Mouse (Mus musculus): ENCODE measurements at regions not wholly inside any gene's neighbourhood (a gene's known extent, or its start where the extent isn't known, plus 50 kb on each side); places are given as distances from the start of the nearest gene placed in this dataset.
A peak's percentile ranks its signal among the peaks of the same experiment; 100 is the strongest.
"Not testable (repeated sequence)": the region's sequence is repeated elsewhere in the genome, so short reads cannot be mapped to it uniquely, and the experiment has no call there.

DNA sequence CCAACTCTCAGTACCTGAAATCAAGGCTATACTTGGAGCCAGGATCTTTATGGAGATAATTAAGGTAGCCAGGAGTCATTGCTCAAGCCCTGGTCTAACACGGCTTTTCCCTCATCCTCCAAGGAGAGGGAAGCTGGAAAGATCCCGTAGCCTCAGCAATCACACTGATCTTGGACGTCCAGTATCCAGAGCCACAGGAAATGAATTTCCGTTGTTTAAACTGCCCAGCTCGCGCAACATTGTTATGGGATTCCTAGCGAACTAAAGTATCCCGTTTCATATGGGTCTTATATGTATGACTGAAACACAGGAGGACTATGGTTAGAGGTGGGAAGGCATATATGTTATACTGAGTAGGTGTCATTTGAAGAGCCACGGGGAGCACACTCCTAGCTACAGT lies 126.3 kb upstream of the Lnx1 start:
- no peak for DNase-seq (ENCODE audit: extremely low read depth, low read depth)

DNA sequence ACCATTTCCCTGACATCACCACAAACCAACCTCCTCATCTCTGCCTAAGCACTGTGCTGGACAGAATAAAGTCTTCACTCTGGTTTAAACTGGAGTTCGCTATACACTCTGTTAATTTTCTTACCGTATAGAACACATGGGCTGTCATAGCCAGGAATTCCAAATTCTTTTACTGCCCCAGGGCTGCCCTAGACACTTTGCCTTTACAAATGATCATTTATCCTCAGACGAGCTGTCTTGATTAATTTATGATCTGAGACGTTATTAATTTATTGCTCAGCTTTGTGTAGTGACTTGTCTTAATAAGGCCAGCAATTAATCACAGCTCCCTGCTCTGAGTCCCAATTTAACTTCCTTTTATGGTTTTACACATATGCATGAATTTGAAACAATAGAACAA lies 125.2 kb upstream of the Lnx1 start:
- DNase-seq (ENCODE audit: extremely low read depth, low read depth): no peak

DNA sequence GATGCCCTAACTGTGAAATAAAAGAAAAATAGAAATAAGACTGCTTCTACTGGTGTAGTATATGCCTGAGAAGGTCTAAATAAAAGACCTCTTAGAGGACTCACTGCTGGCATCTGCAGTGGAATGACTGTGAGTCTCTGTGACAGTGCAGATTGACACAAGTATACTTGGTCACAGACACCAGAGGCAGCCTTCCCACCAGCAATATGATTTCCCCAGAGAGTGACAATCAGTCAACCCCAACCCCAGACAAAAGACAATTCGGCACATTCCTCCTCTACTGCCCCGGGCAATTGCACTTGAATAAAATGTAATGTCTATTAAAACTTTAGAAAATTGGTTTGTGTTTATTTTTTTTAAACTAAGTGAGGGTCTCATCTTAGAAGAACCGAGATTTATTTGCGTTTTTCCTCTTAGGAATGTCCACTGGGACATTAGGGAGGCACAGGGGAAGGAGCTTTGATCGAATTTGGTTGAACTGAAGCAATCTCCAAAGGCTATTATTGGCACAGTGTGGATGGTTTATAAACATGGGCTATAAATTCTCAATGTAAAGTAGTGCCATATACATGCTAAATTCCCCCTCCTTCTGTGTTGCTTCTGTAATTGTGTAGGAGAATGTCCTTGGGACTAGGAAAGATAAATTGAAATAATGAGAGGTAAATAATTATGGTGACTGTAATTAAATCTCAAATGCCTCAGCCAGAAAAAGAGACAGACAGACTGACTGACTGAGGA lies 123.0 kb upstream of the Lnx1 start:
- DNase-seq (ENCODE audit: extremely low read depth, low read depth): no peak

GRCm38 (mm10) chr5:74823719-74824118 lies 121.0 kb upstream of the Lnx1 start:
- no peak for DNase-seq (ENCODE audit: extremely low read depth, low read depth)

DNA sequence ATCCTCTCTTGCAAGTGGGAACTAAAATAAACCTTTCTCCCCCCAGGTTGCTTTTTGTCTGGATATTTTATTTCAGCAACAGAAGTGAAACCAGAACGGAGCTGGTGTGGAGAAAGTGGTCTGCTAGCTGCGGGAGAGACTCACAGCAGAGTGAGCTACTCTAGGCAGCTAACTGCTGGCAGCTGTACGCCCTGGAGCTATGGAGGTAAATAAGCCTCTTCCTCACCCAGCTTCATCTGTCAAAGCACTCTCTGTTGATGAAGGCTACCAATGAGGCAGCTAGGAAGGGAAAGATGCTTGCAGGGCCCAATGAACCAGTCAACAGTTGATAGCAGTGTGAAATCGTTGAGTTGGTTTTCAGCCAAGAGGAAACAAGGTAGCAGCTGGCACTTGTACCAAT lies 119.3 kb upstream of the Lnx1 start:
- no peak for DNase-seq (ENCODE audit: extremely low read depth, low read depth)

DNA sequence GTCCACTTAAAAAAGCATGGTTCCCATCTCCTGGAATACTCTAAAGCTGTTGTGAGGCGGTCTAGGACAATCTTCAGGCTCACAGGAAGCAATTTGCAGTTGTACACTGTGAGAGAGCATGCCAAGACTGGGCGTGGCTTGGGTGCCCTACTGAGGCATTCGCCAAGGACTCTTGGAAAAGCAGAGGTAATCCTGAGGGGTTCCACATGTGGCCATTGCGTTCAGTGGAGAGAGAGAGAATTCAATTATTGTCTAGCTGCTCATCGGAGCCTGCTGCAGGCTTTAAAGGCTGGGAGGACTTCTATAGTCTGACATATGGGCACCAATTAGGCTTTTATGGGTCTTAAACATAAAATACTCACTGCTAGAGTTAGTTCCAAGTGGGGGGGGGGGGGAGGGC lies 113.8 kb upstream of the Lnx1 start:
- no peak for DNase-seq (ENCODE audit: extremely low read depth, low read depth)

DNA sequence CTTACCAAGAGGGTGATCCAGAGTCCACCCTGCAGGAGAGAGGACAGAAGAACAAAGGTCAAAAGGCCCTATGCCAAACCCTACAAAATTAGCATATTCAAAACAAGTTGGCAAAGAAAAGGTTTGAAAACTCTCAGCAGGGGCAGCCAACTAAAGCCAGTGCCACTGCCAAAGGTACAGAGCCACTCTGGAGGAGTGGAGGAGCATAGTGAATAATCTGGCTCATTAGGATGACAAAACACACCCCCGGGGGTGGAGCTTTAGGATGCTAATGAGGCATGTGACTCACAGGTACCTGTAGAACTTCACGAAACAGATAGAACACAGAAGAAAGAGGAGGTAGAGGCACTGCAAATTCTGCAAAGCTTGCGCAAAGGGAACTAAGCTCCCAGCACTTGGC lies 110.7 kb upstream of the Lnx1 start:
- DNase-seq (ENCODE audit: extremely low read depth, low read depth): no peak

- no peak for DNase-seq (ENCODE audit: extremely low read depth, low read depth)
These were observed 108.3 kb upstream of the Lnx1 start for GRCm38 (mm10) chr5:74811046-74811445.

DNA sequence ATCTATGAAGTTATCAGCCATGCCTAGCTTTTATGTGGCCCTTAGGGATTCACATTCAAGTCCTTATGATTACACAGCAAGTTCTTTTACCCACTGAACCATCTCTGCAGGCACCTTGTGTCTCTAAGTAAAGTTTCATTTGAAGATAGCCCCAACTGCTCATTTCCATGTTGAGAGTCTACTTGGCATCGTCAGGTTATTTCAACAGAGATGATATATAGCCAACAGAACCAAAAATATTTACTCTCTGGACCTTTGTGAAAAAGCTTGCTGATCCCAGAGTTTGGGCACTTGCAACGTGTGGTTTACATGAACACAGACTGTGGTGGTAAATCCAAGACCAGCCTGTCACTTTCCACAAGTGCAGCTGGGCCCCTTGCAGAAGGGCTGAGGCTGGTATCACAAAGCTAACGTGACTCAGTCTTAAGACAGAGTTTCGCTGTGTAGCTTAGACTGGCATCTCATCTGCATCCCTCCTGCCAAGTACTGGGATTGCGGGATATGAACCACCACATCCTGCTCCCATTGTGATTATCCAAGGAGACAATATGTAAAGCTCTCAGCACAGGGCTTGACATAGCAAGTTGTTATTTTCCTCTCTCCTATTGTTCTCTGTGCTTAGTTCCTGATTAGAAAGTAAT lies 105.0 kb upstream of the Lnx1 start:
- no peak for DNase-seq (ENCODE audit: extremely low read depth, low read depth)

DNA sequence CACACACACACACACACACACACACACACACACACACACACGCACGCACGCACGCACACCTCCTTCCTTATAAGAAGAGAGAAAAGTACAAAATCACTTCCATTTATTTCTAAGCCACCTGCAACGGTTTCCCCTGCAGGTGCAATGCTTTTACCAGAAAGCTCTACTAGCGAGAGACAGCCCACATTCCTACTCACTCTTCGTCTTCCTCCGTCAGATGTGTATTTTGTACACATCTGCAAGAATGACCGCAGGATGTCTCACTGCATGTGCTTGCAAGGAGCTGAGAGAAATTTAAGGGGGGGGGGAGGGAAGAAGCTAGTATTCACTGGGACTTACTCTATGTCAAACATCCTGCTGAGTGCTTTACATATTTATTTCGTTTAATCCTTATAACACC lies 99.2 kb upstream of the Lnx1 start:
- DNase-seq (ENCODE audit: extremely low read depth, low read depth): no peak

GRCm38 (mm10) chr5:74800351-74800750 lies 97.6 kb upstream of the Lnx1 start:
- no peak for DNase-seq (ENCODE audit: extremely low read depth, low read depth)

DNA sequence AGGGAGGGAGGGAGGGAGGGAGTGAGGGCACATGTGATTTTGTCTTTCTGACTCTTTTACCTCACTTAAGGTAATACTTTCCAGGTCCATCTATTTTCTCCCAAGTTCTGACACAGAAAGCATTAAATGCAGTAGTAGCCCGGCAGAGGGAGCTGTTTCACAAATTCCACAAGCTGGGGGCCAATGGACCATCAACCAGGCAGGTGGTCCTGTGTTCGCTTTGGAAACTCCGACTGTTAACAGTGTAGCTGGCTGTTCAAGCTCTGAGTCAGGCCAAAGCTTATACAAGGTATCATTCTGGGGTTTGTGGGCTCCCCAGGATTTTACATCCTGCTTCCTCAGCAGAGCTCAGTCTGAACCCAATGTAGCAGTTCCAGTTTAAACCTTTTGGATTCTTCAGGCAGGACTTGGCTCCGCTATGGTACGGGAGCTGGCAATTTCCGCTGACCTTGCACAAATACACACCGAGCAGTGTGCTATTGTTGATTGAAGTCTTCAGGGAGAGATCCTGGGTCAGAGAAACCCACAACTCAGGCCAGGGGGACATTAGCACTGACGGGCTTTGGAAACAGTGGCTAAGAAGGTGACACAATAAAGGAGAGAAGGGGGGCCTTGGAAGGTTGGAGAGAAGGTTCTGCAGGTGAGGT lies 93.8 kb upstream of the Lnx1 start:
- DNase-seq (ENCODE audit: extremely low read depth, low read depth): peak; percentile 5

- DNase-seq (ENCODE audit: extremely low read depth, low read depth): no peak
These were observed 92.0 kb upstream of the Lnx1 start for GRCm38 (mm10) chr5:74794726-74795125.

DNA sequence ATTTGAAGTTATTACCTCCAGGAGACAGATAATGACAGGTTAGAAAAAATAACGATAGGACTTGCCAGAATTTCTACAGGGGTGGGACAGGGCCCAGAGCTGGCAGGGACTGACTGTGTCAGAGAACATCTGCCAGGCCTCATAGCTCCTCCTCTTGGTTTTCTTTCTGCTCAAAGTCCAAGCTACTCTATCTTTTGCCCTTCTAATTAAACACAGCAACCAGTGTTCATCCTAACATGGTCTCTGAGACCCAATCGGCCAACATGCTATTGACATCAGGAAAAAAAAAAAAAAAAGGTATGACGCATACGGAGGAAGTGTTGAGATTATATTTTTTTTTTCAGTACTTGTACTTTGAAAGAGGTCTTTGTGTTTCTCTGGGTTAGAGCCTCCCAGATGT lies 90.7 kb upstream of the Lnx1 start:
- no peak for DNase-seq (ENCODE audit: extremely low read depth, low read depth)

DNA sequence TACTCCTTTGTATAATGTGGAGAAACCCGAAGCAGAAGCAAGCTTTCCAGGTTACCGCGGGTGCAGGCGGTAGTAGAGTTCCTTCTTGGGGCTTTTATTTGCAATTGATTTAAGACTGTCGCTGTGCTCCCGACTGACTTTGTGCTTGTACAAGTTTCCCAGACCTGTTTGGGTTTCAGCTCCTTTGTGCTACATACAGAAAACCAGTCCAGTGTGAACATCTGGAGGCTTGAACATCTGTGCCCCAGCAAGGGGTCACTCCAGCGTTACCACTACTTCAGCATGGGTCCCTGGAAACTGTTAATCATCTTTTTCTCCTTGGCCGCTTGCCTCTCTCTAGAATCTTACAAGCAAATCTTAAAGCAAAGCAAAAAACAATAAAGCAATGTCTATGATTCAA lies 90.2 kb upstream of the Lnx1 start:
- no peak for DNase-seq (ENCODE audit: extremely low read depth, low read depth)

GRCm38 (mm10) chr5:74792301-74792700 lies 89.6 kb upstream of the Lnx1 start:
- DNase-seq (ENCODE audit: extremely low read depth, low read depth): peak; percentile 39

- not testable (repeated sequence) for DNase-seq (ENCODE audit: extremely low read depth, low read depth)
These were observed 87.8 kb upstream of the Lnx1 start for GRCm38 (mm10) chr5:74790501-74790900.

- DNase-seq (ENCODE audit: extremely low read depth, low read depth): no peak
These were observed 81.2 kb upstream of the Lnx1 start for GRCm38 (mm10) chr5:74783906-74784305.

GRCm38 (mm10) chr5:74778076-74778465 lies 75.4 kb upstream of the Lnx1 start:
- DNase-seq (ENCODE audit: extremely low read depth, low read depth): no peak

- no peak for DNase-seq (ENCODE audit: extremely low read depth, low read depth)
These were observed 74.8 kb upstream of the Lnx1 start for GRCm38 (mm10) chr5:74777381-74778075.

- DNase-seq (ENCODE audit: extremely low read depth, low read depth): no peak
These were observed 73.4 kb upstream of the Lnx1 start for GRCm38 (mm10) chr5:74776081-74776480.

DNA sequence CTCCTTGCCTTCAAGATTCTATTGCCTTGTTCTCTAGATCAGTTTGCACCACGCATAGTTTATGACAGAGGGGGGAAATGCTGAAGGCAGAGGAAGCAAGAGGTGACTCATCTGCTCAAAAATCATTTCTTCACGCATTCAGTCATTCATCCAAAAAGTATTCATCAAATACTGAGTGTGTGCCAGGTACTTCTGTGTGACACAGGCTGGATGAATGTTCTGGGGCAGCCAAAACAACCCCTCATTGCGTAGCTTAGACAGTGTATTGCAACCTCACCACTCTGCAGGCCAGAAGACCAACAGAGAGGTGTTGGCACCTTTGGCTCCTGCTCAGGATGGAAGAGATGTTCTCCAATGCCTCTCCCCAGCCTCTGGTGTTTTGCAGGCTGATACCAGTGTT lies 72.9 kb upstream of the Lnx1 start:
- DNase-seq (ENCODE audit: extremely low read depth, low read depth): no peak

Data from MEL-GATA-1-ER (cell line).